ENCODE assay signal across 10 mouse cellular contexts in the genomic region with DNA sequence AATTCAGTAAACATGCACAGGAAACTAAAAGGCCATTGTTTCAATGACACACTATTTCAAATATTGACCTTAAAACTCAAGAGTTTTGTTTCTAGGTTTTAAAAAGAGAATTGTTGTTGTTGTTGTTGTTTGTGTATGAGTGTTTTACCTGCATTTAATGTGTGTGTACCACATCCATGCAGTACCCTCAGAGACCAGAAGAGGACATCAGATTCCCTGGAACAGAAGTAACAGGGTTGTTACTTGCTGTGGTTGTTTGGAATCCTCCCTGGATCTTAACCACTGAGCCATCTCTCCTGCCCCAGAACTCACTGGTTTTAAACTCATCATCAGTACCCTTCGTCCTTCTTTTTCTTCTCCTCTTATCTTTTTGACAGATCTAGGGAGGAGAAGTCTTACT.
A peak's percentile ranks its signal among the peaks of the same experiment; 100 is the strongest.
DNase-seq lines count a peak whose midpoint lies in the region; ATAC-seq and TF ChIP-seq lines count a peak whose summit lies in the region.
"Had no signal": no experiment of that assay in that cellular context is flagged by ENCODE, and none has a peak within 500 bp of the region (broad histone marks: within the 10 kb centered on the region; RNA-seq: fewer than 3 reads in every experiment).

No protein-coding gene starts in this region.

- H3K4me2 ChIP-seq in kidney, postnatal 0 days (ENCODE audit: low read length) = no peak overlapping the region
- H3K4me2 ChIP-seq in kidney, embryonic 16.5 days (replicated peaks; ENCODE audit: low read depth, low read length) = no peak overlapping the region
- H3K4me2 ChIP-seq in stomach, postnatal 0 days (replicated peaks; ENCODE audit: low read depth) = no peak overlapping the region
- H3K4me2 ChIP-seq: heart, embryonic 15.5 days; neural tube, embryonic 12.5 days had no signal

- TF ChIP-seq CTCF in kidney, postnatal 0 days (IDR thresholded peaks at IDR 0.05; ENCODE audit: low read depth) = peak; percentile 67
- TF ChIP-seq CTCF in stomach, postnatal 0 days (IDR thresholded peaks at IDR 0.05; ENCODE audit: low read depth) = peak; percentile 69

- no peaks in the 10 kb centered on the region for H3K4me1 ChIP-seq in kidney, postnatal 0 days (replicated peaks; ENCODE audit: insufficient read depth, low read length)
- no peaks in the 10 kb centered on the region for H3K4me1 ChIP-seq in kidney, embryonic 16.5 days (ENCODE audit: insufficient read depth, low read length)
- no peaks in the 10 kb centered on the region for H3K4me1 ChIP-seq in stomach, postnatal 0 days (replicated peaks; ENCODE audit: control insufficient read depth, insufficient read depth)
- H3K4me1 ChIP-seq: heart, embryonic 15.5 days; neural tube, embryonic 12.5 days had no signal

- peak; percentile 22 for DNase-seq in kidney, postnatal 0 days (ENCODE audit: low spot score)
- peak; percentile 5 for DNase-seq in right cerebral cortex, adult 18-20 months
- DNase-seq in right cerebral cortex, postnatal 25 days = no peak
- peak; percentile 11 for DNase-seq in c-Kit-positive CD71-positive TER-119-negative erythroid progenitor cells, embryonic 14.5 days (ENCODE audit: low read depth)
- DNase-seq in stomach, postnatal 0 days (ENCODE audit: low spot score) = no peak
- no peak for DNase-seq in heart, adult 11 months
- DNase-seq: lung, adult 18-20 months had no signal

- no peak overlapping the region for H3K9ac ChIP-seq in kidney, postnatal 0 days (ENCODE audit: low read depth, low read length)
- no peak overlapping the region for H3K9ac ChIP-seq in kidney, embryonic 16.5 days (replicated peaks; ENCODE audit: low read length)
- H3K9ac ChIP-seq in stomach, postnatal 0 days (ENCODE audit: low read length) = no peak overlapping the region
- H3K9ac ChIP-seq: heart, embryonic 15.5 days; neural tube, embryonic 12.5 days had no signal

- 55% methylated on average over 1 of the region's 1 CpGs for WGBS in kidney, postnatal 0 days
- 48% methylated on average over 1 of the region's 1 CpGs for WGBS in kidney, embryonic 16.5 days
- 50% methylated on average over 1 of the region's 1 CpGs for WGBS in stomach, postnatal 0 days

- no peaks in the 10 kb centered on the region for H3K27me3 ChIP-seq in kidney, postnatal 0 days (ENCODE audit: insufficient read depth, low read length)
- H3K27me3 ChIP-seq in kidney, embryonic 16.5 days (ENCODE audit: insufficient read depth, low read length) = no peaks in the 10 kb centered on the region
- H3K27me3 ChIP-seq in stomach, postnatal 0 days (ENCODE audit: control insufficient read depth, insufficient read depth, low read length) = no peaks in the 10 kb centered on the region
- H3K27me3 ChIP-seq: heart, embryonic 15.5 days; neural tube, embryonic 12.5 days had no signal

- no peak for ATAC-seq in kidney, postnatal 0 days (replicated peaks; ENCODE audit: low FRiP score, low read depth)
- ATAC-seq in kidney, embryonic 16.5 days (ENCODE audit: low FRiP score, low TSS enrichment) = no peak
- no peak for ATAC-seq in stomach, postnatal 0 days (ENCODE audit: low FRiP score, low TSS enrichment)

- no peak for TF ChIP-seq EP300 in stomach, postnatal 0 days (optimal IDR thresholded peaks at IDR 0.05)

- H3K9me3 ChIP-seq in kidney, postnatal 0 days (replicated peaks; ENCODE audit: low read length) = no peaks in the 10 kb centered on the region
- H3K9me3 ChIP-seq in kidney, embryonic 16.5 days (ENCODE audit: low read length) = no peaks in the 10 kb centered on the region
- no peaks in the 10 kb centered on the region for H3K9me3 ChIP-seq in stomach, postnatal 0 days (ENCODE audit: control insufficient read depth, low read length)
- H3K9me3 ChIP-seq: heart, embryonic 15.5 days; neural tube, embryonic 12.5 days had no signal

- H3K27ac ChIP-seq in kidney, postnatal 0 days = no peak overlapping the region
- no peak overlapping the region for H3K27ac ChIP-seq in kidney, embryonic 16.5 days (ENCODE audit: low read length)
- no peak overlapping the region for H3K27ac ChIP-seq in stomach, postnatal 0 days (replicated peaks)
- H3K27ac ChIP-seq: heart, embryonic 15.5 days; neural tube, embryonic 12.5 days had no signal

- H3K4me3 ChIP-seq in kidney, postnatal 0 days (replicated peaks; ENCODE audit: low read depth, low read length) = no peak overlapping the region
- no peak overlapping the region for H3K4me3 ChIP-seq in kidney, embryonic 16.5 days (ENCODE audit: low read length)
- no peak overlapping the region for H3K4me3 ChIP-seq in stomach, postnatal 0 days (ENCODE audit: low read depth, low read length)
- H3K4me3 ChIP-seq: heart, embryonic 15.5 days; neural tube, embryonic 12.5 days had no signal

- no peaks in the 10 kb centered on the region for H3K36me3 ChIP-seq in kidney, postnatal 0 days (ENCODE audit: insufficient read depth, low read length)
- H3K36me3 ChIP-seq in kidney, embryonic 16.5 days (ENCODE audit: insufficient read depth, low read length) = no peaks in the 10 kb centered on the region
- no peaks in the 10 kb centered on the region for H3K36me3 ChIP-seq in stomach, postnatal 0 days (ENCODE audit: control insufficient read depth, insufficient read depth, low read length)
- H3K36me3 ChIP-seq: heart, embryonic 15.5 days; neural tube, embryonic 12.5 days had no signal

Comparison
In these comparisons a context has a peak if more than half of its experiments do, and no peak if none do; other contexts are left out.
1. DNase-seq: peak in kidney, postnatal 0 days (single experiment), right cerebral cortex, adult 18-20 months (single experiment) and c-Kit-positive CD71-positive TER-119-negative erythroid progenitor cells, embryonic 14.5 days (single experiment); none in right cerebral cortex, postnatal 25 days (single experiment), stomach, postnatal 0 days (single experiment) and heart, adult 11 months (single experiment).